Mouse (Mus musculus): ENCODE results near the gene Fry.

Gene Fry

GRCm38 (mm10) chr5:150337696-150338095 is 219.3 kb downstream of the Fry start:
- DNase-seq (ENCODE audit: low spot score), result no peak

DNA sequence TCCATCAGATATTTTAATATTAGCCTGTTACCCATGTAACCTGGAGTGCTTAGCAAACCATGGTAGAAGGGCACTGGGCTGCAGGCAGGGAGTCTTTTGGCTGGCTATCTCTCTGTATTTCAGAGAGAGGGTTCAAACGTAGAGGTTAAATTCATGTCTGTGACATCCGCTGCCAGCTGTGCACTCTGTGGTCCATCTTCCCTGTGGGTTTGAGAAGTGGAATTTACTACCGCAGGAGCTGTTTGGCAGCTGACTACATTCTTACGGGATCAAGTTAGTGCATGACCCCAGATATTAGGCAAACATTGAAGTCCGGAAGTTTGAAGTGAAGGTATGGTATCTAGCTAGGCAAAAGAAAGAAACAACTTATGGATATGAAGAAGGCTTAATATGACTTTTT is 222.5 kb downstream of the Fry start:
- no peak for DNase-seq (ENCODE audit: low spot score)

DNA sequence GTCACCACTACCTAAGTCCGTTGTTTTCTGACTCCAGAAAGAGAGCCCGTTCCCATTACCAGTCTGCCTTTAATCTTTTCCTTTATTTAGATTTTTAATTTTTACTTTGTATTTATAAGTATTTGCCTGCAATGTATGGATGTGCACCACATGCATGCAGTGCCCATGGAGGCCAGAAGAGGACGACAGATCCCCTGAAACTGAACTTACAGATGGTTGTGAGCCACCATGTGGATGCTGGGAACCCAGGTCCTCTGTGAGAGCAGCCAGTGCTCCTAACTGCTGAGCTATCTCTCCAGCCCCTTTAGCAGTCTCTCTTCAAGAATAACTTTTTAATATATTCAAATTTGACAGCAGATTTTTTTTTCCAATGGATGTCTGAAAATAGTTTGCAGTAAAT is 223.7 kb downstream of the Fry start:
- DNase-seq (ENCODE audit: low spot score), result no peak

GRCm38 (mm10) chr5:150345946-150346345 is 227.5 kb downstream of the Fry start:
- no peak for DNase-seq (ENCODE audit: low spot score)

DNA sequence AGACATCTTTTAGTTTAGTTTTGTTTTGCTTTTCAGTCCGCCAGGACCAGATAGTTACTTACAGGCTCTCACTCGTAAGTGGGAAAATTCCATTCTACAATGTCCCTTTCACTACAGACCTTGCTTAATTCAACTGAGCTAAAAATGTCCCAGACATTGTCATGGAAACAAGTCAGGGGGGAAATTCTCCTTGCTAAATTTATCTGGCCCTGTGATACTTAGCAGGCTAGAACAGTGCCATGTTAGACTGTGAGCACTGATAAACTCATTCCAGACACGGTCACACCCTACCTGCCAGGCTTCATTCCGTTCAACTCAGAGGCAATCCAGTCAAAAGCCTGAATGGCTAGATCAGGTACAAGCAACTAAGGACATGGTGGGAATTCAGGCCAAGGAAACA is 227.9 kb downstream of the Fry start:
- no peak for DNase-seq (ENCODE audit: low spot score)

GRCm38 (mm10) chr5:150347845-150348244 is 229.4 kb downstream of the Fry start:
- DNase-seq (ENCODE audit: low spot score), result no peak

DNA sequence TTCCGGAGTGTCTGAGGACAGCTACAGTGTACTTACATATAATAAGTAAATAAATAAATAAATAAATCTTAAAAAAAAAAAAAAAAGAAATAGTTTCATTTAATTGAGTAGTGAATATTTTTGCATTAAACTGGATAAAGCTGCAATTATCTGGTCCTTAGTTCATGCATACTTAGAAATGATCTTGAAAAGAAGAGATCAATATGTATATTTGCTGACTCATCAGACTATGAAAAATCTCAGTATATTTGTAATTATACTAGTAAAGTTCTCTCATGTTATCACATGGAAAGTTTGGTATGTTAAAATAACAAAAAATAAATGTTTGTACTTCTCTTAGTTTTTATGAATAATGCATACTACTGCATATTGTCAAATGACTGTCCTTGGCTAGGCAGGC is 229.9 kb downstream of the Fry start:
- DNase-seq (ENCODE audit: low spot score), result no peak

DNA sequence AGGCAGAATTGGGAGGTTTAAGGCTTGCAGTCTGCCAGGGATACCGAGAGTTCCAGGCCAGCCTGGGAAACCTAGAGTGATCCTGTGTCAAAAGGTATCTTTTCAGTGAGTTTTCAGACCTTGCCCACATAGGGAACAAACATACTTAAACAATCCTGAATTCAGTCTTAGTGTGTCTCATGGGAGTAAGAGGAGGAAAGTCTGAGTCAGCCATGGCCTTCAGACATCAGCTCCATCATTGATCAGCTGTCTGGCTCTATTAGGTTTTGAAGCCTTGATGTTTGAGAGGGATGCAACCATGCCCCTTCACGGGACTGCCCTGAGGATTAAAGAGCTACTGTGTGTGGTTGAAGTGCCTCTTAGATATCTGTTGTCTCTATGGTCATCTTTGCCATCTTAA is 232.7 kb downstream of the Fry start:
- DNase-seq (ENCODE audit: low spot score), result no peak

DNA sequence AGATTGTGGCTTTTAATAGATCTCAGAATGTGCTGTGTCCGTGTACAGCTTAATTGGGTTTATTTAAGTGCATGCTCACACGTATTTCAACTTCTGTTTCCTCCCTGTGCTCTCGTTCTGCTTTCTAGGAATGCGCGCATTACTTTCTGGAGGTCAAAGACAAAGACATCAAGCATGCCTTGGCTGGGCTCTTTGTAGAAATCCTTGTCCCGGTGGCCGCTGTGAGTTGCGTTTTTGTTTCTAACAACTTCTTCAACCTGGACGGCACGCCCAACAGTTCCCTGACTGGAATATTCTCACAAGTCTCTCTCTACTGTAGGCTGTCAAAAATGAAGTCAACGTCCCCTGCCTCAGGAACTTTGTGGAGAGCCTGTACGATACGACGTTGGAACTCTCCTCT is 240.2 kb downstream of the Fry start:
- DNase-seq (ENCODE audit: low spot score), result no peak

DNA sequence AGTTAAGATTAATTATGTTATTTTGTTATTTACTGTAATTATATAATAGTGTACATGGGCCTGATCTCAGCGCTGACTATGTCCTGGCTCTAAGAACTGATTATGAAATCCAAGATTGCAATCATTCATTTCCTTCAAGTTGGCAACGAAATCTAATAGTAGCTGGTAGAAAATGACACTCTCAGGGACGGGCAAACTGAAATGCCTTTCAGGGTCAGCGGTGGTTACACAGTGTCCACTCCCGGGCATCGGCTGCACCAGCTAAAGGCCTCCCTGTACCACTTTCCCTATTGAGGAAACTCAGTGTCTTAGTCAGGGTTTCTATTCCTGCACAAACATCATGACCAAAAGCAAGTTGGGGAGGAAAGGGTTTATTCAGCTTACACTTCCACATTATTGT is 243.8 kb downstream of the Fry start:
- DNase-seq (ENCODE audit: low spot score), result no peak

- DNase-seq (ENCODE audit: low spot score), result no peak
Observed at GRCm38 (mm10) chr5:150364621-150365020, 246.2 kb downstream of the Fry start.

- DNase-seq (ENCODE audit: low spot score), result no peak
Observed at GRCm38 (mm10) chr5:150367027-150367426, 248.6 kb downstream of the Fry start.

DNA sequence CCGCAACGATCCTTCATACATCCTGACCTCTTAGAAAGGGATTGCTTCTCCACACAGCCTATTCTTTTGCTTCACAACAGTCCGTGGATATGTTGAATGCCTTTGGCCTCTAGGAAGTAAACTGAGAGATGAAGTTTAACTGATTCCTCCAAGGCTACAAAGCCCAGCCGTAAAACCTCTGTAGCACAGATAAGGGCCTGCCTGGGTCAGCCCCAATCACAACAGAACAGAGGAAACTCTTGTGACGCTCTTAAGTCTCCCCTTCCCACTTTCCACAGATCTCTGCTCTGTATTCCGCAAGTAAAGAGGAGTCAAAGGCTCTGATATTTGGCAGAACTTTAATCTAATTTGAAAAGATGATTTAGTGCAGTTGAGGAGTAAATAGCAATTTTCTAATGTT is 251.8 kb downstream of the Fry start:
- DNase-seq (ENCODE audit: low spot score), result no peak

- no peak for DNase-seq (ENCODE audit: low spot score)
Observed at GRCm38 (mm10) chr5:150370895-150371294, 252.4 kb downstream of the Fry start.

GRCm38 (mm10) chr5:150372956-150373355 is 254.5 kb downstream of the Fry start:
- DNase-seq (ENCODE audit: low spot score), result no peak

- DNase-seq (ENCODE audit: low spot score), result no peak
Observed at GRCm38 (mm10) chr5:150374778-150375559, 256.5 kb downstream of the Fry start.

DNA sequence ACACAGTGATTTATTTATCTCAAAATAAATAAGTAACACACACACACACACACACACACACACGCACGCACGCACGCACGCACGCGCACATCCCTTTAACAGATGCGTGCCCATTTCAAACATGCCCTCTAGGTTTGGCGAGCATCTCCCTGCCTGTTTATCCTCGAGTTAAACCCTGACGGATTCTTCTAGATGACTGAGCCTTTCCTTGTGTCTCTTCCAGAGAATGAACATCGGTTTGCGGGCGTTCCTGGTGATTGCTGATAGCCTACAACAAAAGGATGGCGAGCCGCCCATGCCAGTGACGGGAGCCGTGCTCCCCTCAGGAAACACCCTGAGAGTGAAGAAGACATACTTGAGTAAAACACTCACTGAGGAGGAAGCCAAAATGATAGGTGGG is 260.1 kb downstream of the Fry start:
- no peak for DNase-seq (ENCODE audit: low spot score)

- DNase-seq (ENCODE audit: low spot score), result no peak
Observed at GRCm38 (mm10) chr5:150380767-150381166, 262.3 kb downstream of the Fry start.

GRCm38 (mm10) chr5:150382411-150382810 is 264.0 kb downstream of the Fry start:
- DNase-seq (ENCODE audit: low spot score), result no peak

DNA sequence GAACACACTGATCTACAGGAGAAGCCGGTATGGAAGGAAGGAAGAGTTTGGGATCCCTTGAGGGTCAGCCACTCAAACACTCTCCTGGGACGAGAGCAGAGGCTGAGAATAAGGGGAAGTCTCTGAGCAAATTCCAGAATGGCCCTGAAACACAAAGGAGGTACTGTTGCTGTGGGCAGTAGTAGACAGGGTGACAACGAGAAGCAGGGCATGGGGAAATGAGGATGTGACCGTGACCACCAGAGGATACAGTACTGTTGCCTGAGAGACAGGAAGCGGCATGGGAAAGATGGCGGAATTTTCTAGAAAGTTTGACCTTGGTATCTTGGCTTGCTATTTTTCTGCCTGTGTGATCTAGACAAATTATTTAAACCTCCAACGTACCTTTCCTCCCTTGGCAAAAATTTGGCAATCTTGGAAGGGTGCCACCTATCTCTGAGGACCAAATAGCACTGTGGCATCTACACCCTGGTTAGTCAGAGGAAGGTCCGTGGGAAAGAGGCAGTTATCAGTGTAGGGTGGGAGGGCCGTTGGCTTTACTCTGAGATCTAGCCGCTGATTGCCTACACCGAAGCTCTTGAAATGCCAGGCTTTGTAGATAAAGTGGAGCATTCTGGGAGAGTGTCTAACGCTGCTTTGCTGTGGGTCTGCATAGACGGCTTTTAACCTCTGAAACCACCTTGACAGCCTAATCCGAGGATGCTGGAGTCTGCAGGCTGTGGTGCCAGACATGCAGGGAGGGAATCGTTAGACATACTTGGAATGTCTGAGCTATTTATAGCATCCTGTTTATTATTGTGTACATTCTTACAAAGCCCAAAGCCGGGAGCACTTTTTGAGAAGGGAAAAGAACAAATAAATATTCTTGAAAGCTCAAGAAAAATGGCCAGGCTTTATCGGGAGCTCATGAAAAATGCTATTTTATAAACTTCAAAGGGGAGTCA is 266.1 kb downstream of the Fry start:
- DNase-seq (ENCODE audit: low spot score), result no peak

GRCm38 (mm10) chr5:150385224-150385623 is 266.8 kb downstream of the Fry start:
- DNase-seq (ENCODE audit: low spot score), result no peak

DNA sequence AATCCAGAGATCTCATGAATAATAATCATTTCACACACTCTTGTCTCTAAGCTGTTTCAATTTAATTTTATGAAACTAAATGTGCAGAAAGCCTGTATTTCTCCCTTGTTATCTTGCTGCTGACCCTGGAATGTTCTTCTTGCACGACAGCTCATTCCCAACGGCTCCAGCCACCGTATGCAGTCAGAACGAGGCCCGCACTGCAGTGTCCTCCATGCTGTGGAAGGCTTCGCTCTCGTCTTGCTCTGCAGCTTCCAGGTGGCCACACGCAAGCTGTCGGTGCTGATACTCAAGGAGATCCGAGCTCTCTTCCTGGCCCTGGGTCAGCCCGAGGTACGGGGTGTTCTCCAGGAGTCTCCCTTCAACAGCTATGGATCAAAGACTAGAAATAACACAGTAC is 270.2 kb downstream of the Fry start:
- DNase-seq (ENCODE audit: low spot score), result no peak
